Mouse (Mus musculus) kidney, embryonic 16.5 days (tissue): Measurements from ENCODE around the gene Rgs12. TPM values are rescaled to one million over a fixed set of nuclear protein-coding genes. Genes with fewer than 3 reads are reported as not detected.

Experiments
- ATAC-seq: fragments of 200-750 bp; cut with Nextera tagmentation; 2 replicates; pipeline ENCODE4 v1.8.0; 2017; ENCODE audit warnings: moderate TSS enrichment; ENCODE audit not compliant: low FRiP score, low TSS enrichment
- H3K27ac ChIP-seq: fragments of 300-500 bp; sonication (generic); 2 replicates; pipeline ENCODE4 v1.5.1; 2014; ENCODE audit warnings: low read length
- H3K27me3 ChIP-seq: fragments of 300-500 bp; sonication (generic); 2 replicates; pipeline ENCODE4 v1.6.1; 2014; ENCODE audit warnings: low read length, control low read depth, mixed read lengths; ENCODE audit not compliant: insufficient read depth
- H3K36me3 ChIP-seq: fragments of 300-500 bp; sonication (generic); 2 replicates; pipeline ENCODE4 v1.6.1; 2014; ENCODE audit warnings: low read length, control low read depth, mixed read lengths; ENCODE audit not compliant: insufficient read depth
- H3K4me1 ChIP-seq: fragments of 300-500 bp; sonication (generic); 2 replicates; pipeline ENCODE4 v1.6.1; 2014; ENCODE audit warnings: low read length, control low read depth, mixed read lengths; ENCODE audit not compliant: insufficient read depth
- H3K4me2 ChIP-seq: fragments of 300-500 bp; sonication (generic); replicated peaks from 2 replicates; pipeline ENCODE4 v1.6.1; 2014; ENCODE audit warnings: low read depth, low read length
- H3K4me3 ChIP-seq: fragments of 300-500 bp; sonication (generic); 2 replicates; pipeline ENCODE4 v1.5.1; 2014; ENCODE audit warnings: mild to moderate bottlenecking, low read length
- H3K9ac ChIP-seq: fragments of 300-500 bp; sonication (generic); replicated peaks from 2 replicates; pipeline ENCODE4 v1.6.1; 2014; ENCODE audit warnings: low read length
- H3K9me3 ChIP-seq: fragments of 300-500 bp; sonication (generic); 2 replicates; pipeline ENCODE4 v1.6.1; 2016; ENCODE audit warnings: low read length, control low read depth
- WGBS: fragments of 180-500 bp; shearing (Covaris S2); extraction: QIAGEN DNeasy Blood & Tissue Kit; methylation state at CpG from one replicate; pipeline ENCODE4 v1.1.7; 2014; 5-methylcytosine and 5-hydroxymethylcytosine counted together
- polyA plus RNA-seq: library from polyadenylated mRNA; unstranded; fragments of >200 nt; fragmentation: Nextera tagmentation; extraction: Ambion mirVana; gene quantifications from 2 replicates; pipeline ENCODE4 v1.2.1, GENCODE M21; 2015

Rgs12 gene
- polyA plus RNA-seq, 1 experiment from 2014 or later = 32.4 TPM

DNA sequence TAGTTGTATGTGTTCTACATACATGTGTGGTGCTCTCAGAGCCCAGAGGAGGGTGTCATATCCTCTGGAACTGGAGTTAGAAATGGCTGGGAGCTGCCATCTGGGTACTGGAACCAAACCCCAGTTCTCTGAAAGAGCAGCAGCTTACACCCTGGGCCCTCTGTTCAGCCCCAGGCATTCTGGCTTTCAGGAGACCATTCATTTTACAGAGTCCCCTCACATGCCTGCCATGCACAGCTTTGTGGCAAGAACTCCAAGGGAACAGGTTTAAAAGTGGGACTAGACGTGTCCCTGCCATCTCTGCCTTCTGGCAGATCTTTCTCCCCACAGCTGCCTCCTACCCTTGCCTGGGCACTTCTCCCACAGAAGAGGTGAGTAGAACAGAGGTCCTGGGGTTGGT is 84.4 kb downstream of the Rgs12 start:
- Histone ChIP-seq H3K4me1 (no peaks in the 10 kb centered on the region), H3K36me3 (peaks cover 23% of the 10 kb centered on the region), H3K9ac (no peak overlapping the region), H3K4me3 (no peak overlapping the region), H3K27ac (no peak overlapping the region), H3K27me3 (no peaks in the 10 kb centered on the region), H3K4me2 (no peak overlapping the region), H3K9me3 (no peaks in the 10 kb centered on the region)
- ATAC-seq = no peak
- WGBS = 88% methylated on average over 1 of the region's 1 CpGs

DNA sequence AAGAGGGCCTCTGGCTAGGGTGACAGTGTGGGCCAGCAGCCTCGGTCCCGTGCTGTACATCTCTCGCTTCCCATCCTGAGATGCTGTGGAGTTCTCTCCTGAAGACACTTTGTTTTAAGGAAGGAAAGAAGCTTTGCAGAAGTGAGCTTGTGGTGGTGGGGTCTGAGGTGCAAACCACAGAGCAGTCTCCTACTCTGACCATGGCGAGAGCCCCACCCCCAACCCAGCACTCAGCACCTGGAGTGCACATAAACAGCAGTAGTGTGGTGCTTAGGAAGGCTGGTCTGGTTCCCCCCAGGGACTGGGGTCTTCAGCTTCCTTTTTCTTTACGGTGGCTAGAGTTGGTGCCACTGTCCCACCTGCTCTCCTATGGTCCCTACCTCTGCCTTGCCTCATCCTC is 85.9 kb downstream of the Rgs12 start:
- no peak overlapping the region for H3K27ac ChIP-seq
- WGBS = 89% methylated on average over 5 of the region's 5 CpGs
- H3K9me3 ChIP-seq = no peaks in the 10 kb centered on the region
- H3K4me2 ChIP-seq = no peak overlapping the region
- H3K4me3 ChIP-seq = no peak overlapping the region
- no peak for ATAC-seq
- H3K9ac ChIP-seq = no peak overlapping the region
- H3K27me3 ChIP-seq = no peaks in the 10 kb centered on the region
- H3K4me1 ChIP-seq = no peaks in the 10 kb centered on the region
- peaks cover 9% of the 10 kb centered on the region for H3K36me3 ChIP-seq

DNA sequence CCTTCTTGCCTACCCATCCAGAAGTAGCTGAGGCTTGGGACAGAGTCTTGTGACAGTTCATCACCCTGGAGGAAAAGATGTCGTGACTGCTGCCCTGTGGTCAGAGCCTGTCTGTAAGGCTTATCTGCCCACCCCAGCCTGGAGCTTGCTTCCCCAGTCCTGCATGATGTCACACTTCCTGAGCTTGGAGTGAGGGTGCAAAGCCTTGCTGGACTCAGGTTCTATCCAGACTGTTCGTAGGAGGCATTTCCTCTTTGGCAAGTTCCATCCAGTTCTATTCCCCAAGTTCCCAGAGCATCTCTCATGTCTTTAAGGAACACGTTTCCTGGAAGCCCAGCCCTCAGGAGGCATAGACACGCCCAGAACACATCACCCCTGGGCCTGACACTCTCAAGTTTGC is 86.5 kb downstream of the Rgs12 start:
- H3K27ac ChIP-seq = no peak overlapping the region
- no peak overlapping the region for H3K4me2 ChIP-seq
- H3K4me1 ChIP-seq = 0 out of 2 replicates have a peak, but pooled peaks cover 2% of the 10 kb centered on the region
- no peaks in the 10 kb centered on the region for H3K9me3 ChIP-seq
- H3K27me3 ChIP-seq = no peaks in the 10 kb centered on the region
- peaks cover 8% of the 10 kb centered on the region; the same call in 1 of the 2 replicates for H3K36me3 ChIP-seq
- H3K9ac ChIP-seq = no peak overlapping the region
- 63% methylated on average over 4 of the region's 4 CpGs for WGBS
- no peak overlapping the region for H3K4me3 ChIP-seq
- ATAC-seq = no peak

DNA sequence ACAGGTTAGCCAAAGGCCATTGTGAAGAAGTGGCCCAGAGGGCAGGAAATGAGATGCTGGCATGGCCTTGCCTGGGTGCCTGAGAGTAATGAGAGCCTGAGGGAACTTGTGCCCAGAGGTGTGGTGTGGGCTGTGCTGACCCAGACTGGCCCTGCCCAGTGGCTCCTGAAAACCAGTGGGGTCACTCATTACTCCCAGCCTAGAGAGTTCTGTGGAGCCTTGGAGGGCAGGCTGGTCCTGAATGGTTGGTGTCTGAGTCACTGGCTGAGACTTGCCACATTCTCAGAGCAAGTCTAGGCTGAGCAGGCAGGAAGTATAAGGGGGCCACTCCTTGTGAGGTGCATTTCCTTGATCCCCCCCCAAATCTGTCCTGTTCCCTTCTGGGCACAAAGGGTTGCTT is 88.2 kb downstream of the Rgs12 start:
- Histone ChIP-seq H3K4me1 (0 out of 2 replicates have a peak, but pooled peaks cover 11% of the 10 kb centered on the region), H3K36me3 (0 out of 2 replicates have a peak, but pooled peaks cover 2% of the 10 kb centered on the region), H3K9ac (no peak overlapping the region), H3K4me3 (no peak overlapping the region), H3K27me3 (no peaks in the 10 kb centered on the region), H3K9me3 (no peaks in the 10 kb centered on the region), H3K4me2 (no peak overlapping the region), H3K27ac (no peak overlapping the region)
- ATAC-seq = no peak

DNA sequence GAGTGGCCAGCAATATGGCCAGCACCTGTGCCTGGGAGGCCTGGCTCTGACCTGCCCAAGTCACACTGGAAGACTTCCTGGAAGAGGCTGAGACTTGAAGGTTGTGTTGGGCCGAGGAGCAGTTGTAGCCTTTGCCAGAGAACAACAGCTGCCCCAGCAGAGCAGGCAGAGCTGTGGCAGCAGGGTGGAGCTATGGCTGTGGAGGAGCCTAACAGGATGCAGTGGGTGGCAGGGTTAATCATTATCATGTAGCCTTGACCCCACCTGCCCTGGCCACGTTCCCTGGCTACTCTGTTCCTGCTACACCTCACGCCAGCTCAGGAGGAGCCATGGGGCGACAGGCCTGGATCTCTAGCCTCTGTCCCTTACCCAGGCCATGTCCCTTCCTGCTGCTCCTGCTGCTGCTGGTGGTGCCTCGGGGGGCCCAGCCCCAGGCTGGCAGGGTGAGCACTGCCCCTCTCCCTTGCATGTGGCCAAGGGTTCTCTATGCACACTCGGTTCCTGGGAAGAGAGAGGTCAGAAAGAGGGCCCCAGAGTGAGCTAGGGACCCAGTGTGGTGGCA is 92.1 kb downstream of the Rgs12 start, which contains the start of gene Hgfac:
TSS of gene Hgfac (plus strand) at position 242 of the 562 bp plus-strand sequence.
- H3K27ac ChIP-seq = peak within 1 kb of the TSS; percentile 37; the same call in 1 of the 2 replicates
- no peaks in the 10 kb centered on the region for H3K9me3 ChIP-seq
- H3K9ac ChIP-seq = no peak within 1 kb of the TSS
- ATAC-seq = peak; percentile 69
- 0 out of 2 replicates have a peak, but pooled peaks cover 14% of the 10 kb centered on the region for H3K4me1 ChIP-seq
- H3K4me3 ChIP-seq = no peak within 1 kb of the TSS
- no peaks in the 10 kb centered on the region for H3K36me3 ChIP-seq
- H3K27me3 ChIP-seq = no peaks in the 10 kb centered on the region
- no peak within 1 kb of the TSS for H3K4me2 ChIP-seq
- WGBS = 26% methylated on average over 6 of the region's 6 CpGs

DNA sequence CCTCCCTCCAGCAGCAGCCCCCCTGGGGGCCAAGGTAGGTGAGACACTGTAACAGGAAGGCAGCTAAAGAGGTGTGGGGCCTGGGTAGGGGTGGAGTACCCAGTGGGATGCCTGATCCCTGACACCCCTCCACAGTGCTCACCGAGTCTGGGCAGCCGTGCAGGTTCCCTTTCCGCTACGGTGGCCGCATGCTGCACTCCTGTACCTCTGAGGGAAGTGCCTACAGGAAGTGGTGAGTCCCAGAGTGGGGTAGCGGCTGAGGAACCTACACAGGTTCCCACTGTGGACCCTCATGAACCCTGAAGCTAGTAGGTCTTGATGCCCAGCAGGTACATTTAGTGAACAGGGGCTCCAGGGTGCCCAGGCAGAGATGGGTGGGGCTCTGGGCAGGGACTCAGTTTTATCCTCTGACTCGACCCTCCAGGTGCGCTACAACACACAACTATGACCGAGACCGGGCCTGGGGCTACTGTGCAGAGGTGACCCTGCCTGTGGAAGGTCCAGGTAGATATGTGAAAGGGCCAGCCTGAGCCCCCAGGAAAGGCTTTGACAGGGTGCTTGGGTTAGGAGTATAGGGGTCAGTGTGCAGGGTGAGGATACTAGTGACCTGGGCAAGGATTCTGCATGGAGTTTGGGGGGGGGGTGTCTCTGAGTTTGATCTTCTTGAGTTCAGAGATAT is 93.3 kb downstream of the Rgs12 start:
- Histone ChIP-seq H3K4me1 (0 out of 2 replicates have a peak, but pooled peaks cover 14% of the 10 kb centered on the region), H3K4me3 (no peak overlapping the region), H3K36me3 (no peaks in the 10 kb centered on the region), H3K27me3 (no peaks in the 10 kb centered on the region), H3K4me2 (no peak overlapping the region), H3K9me3 (no peaks in the 10 kb centered on the region), H3K9ac (no peak overlapping the region), H3K27ac (no peak overlapping the region)
- peak; percentile 12; the same call in 1 of the 2 replicates for ATAC-seq
- 53% methylated on average over 10 of the region's 10 CpGs for WGBS

DNA sequence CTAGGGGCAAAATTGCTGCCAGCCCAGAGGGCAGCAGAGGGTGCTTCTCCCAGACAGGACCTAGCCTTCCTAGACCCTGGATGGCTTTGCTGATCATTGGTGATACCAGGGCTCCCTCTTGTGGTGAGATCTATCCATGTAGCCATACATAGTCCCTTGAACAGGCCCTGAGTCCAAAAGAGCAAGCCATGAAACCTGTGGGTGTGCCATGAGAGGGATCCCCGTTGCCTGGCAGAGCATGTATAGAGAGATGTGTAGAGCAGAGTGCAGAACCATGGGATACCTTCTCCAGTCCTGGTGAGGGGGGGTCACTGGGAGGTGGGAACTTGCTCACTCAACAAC is 93.8 kb downstream of the Rgs12 start:
- no peak overlapping the region for H3K4me3 ChIP-seq
- no peak overlapping the region for H3K27ac ChIP-seq
- no peaks in the 10 kb centered on the region for H3K36me3 ChIP-seq
- H3K4me1 ChIP-seq = 0 out of 2 replicates have a peak, but pooled peaks cover 14% of the 10 kb centered on the region
- peak; percentile 73 for ATAC-seq
- H3K4me2 ChIP-seq = no peak overlapping the region
- no peak overlapping the region for H3K9ac ChIP-seq
- WGBS = 16% methylated on average over 1 of the region's 1 CpGs
- H3K9me3 ChIP-seq = no peaks in the 10 kb centered on the region
- H3K27me3 ChIP-seq = no peaks in the 10 kb centered on the region

DNA sequence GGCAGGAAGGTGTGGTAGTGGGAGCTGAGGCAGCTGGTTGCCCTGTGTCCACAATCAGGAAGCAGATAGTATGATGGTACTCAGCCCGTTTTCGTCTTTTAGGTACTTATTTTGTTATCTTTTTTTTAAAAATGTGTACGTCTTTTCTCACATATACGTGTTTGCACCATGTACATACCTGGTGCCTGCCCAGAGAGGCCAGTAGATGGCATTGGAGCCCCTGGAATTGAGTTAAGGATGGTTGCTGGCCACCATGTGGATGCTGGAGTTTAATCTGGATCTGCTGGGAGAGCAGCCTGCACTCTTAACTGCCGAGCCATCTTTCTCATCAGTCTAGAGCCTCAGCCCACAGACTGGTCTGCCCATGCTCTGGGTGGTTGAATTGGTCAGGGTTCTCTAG is 101.3 kb downstream of the Rgs12 start:
- Histone ChIP-seq H3K36me3 (no peaks in the 10 kb centered on the region), H3K9me3 (no peaks in the 10 kb centered on the region; the same call in 1 of the 2 replicates), H3K27ac (no peak overlapping the region), H3K9ac (no peak overlapping the region), H3K4me1 (no peaks in the 10 kb centered on the region), H3K27me3 (no peaks in the 10 kb centered on the region), H3K4me2 (no peak overlapping the region), H3K4me3 (no peak overlapping the region)
- ATAC-seq = no peak
- 76% methylated on average over 5 of the region's 5 CpGs for whole genome bisulfite sequencing

DNA sequence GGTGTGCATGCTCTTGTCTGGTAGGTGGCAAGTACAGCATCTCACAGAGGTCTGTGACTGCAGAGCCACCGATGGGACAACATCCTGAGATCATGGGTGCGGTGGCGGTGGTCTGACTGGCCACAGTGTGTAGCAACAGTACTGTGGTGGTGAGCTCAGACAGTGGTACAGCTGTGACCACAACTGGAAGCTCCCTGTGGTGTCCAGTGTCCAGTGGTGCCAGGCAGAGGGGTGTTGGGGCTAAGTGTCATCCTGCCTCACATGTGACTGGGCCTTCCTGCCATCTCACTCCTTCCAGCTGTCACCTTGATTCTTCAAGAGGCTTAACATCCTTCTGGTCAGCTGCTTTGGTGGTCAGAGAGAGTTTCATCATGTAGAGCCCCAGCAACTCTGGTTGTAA is 105.4 kb downstream of the Rgs12 start:
- no peak for ATAC-seq
- Histone ChIP-seq H3K4me1 (peaks cover 9% of the 10 kb centered on the region; the same call in 1 of the 2 replicates), H3K9ac (no peak overlapping the region), H3K4me2 (no peak overlapping the region), H3K36me3 (no peaks in the 10 kb centered on the region), H3K9me3 (no peaks in the 10 kb centered on the region; the same call in 1 of the 2 replicates), H3K4me3 (no peak overlapping the region), H3K27ac (no peak overlapping the region), H3K27me3 (peaks cover 16% of the 10 kb centered on the region)
- WGBS = 83% methylated on average over 3 of the region's 3 CpGs

DNA sequence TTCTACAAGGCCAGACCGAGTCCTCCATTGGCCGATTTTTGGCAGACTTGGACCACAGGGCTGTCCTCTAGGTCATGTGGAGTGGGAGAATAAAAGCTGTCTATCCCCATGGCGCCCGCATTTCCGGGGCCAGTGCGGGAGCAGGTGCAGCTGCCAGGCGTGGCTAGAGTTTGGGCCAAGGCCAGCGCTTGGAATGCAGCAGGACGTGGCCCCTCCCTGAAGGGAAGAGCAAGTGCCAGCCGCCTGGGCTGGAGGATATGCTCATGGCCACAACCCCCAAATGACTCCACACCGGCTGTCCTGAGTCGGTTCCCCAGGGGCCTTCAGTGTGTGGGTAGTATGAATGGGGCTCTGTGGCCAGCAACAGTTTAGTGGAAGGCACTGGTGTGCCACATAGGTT is 105.8 kb downstream of the Rgs12 start:
- Histone ChIP-seq H3K9me3 (no peaks in the 10 kb centered on the region; the same call in 1 of the 2 replicates), H3K4me3 (no peak overlapping the region), H3K9ac (no peak overlapping the region), H3K27ac (no peak overlapping the region), H3K4me2 (no peak overlapping the region), H3K36me3 (no peaks in the 10 kb centered on the region), H3K4me1 (peaks cover 9% of the 10 kb centered on the region; the same call in 1 of the 2 replicates), H3K27me3 (peaks cover 16% of the 10 kb centered on the region)
- no peak for ATAC-seq
- WGBS = 77% methylated on average over 12 of the region's 12 CpGs
